Mouse (Mus musculus): ENCODE data around the gene Abl1.

The Abl1 gene

DNA sequence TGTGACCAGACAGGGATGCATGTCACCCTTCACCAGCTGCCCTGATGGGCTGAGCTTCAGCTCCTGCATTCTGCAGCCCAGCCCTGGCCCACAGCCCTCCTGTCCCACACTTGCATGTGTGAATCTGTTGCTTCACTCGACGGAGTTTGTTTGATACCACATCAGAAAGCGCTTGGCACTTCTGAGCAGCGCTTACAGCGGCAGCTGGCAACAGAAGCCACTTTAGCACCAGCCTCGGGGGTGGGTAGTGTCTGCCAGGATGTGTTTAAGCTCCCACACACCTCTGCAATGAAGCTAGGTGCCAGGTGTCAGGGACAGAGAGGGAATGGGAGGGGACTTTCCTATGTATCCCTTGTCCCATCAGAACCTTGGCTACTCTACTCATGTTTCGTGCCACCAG lies 126.5 kb downstream of the Abl1 start:
- in situ Hi-C loops (cut with MboI; ENCODE audit: low sequenced_read_pairs): loop anchor here (5.0 kb wide), 1 partner anchor 73 kb away; the partner anchor contains the start of gene Lamc3

DNA sequence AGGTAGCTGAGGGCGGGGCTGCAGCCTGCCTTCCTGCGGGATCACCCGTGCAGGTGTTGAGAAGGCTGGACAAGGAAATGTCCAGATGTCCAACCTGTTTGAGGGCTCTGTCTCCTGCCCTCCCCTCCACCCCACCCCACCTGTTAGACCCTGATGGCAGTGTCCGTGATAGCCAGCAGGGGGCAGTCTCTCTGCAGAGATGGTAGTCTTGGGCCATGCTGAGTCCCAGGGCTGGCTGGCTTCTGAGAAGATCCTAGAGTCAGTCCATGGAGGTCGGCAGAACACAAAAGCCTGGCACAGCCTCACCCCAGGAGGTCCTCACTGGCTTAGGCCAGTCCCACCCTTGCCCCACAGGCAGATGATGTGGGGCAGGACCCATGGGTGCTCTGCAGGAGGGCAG lies 127.2 kb downstream of the Abl1 start:
- in situ Hi-C loops (cut with MboI; ENCODE audit: low sequenced_read_pairs): loop anchor here (5.0 kb wide), 1 partner anchor 72 kb away; the partner anchor contains the start of gene Lamc3

DNA sequence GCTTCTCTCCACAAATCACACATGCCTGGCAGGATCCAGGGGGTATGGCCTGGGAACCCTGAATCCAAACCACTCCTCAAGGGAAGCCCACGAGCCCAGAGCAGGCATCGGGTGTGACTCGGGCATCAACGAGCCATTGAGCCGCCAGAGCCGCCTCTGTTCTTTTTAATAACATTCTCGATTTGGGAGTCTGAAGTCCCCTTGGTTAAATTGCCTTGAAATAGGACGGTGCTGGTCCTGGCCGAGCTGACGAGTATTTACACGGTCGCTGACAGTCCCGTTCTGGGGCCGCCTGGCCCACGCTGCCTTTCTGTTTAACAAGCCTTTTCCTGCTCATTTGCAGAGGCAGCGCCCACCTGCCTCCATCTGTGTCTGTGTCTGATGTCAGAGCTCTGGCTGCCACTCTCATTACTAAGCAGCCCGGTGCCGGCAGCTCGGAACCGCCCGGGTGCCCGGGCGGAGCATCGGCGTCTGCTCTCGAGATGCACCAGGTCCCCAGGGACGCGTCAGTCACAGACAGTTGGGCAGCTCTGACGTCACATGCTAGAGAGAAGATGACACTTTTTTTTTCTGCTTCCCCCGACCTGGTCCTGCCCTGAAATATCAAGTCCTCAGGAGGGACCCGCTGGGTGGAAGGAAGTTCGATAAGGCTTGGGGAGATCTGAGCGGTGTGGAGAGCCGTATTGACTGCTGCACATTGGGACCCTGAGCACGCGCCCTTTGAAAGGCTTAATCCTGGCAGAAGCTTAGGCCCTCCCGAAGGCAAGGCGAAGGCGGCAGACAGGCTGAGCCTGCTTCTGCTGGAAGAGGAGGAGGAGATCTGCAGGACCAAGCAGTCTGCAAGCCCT lies 134.6 kb downstream of the Abl1 start:
- in situ Hi-C loops (cut with MboI; ENCODE audit: low sequenced_read_pairs): no loop called here

DNA sequence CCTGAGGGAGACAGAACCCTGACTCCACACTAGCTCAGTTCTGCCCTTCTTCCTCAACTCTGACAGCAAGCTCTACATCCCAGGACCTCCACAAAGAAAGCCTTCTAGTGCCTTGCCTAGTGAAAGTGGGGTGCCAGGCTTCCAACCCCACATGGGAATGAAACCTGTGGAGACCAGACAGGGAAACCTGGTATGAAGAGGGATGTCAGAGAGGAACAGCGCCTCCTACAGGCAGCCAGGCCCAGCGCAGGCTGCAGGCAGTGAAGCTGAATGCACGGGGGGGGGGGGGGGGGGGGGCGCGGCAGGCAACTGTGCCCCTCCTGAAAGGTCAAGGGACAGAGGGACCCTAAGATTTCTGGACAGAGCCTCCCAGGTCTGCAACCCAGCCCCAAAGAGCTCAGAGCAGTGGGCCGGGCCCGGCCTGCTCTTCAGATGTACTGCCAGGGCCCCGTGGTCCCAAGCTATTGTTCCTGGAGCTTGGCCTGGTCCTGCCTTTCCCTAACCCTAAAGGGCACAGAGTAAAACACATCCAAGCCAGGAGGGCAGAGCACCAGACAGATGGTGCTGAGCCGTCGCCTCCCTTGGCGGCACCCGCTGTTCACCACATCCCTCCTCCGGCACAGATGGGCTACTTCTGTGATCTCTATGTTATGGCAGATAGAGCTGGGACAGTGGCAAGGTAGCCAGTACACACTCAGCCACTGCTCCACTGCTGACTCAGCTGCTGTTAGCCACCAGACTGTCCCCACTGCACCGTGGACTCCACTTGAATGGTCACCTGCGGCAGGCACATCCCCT lies 136.0 kb downstream of the Abl1 start:
- in situ Hi-C loops (cut with MboI; ENCODE audit: low sequenced_read_pairs): no loop called here

DNA sequence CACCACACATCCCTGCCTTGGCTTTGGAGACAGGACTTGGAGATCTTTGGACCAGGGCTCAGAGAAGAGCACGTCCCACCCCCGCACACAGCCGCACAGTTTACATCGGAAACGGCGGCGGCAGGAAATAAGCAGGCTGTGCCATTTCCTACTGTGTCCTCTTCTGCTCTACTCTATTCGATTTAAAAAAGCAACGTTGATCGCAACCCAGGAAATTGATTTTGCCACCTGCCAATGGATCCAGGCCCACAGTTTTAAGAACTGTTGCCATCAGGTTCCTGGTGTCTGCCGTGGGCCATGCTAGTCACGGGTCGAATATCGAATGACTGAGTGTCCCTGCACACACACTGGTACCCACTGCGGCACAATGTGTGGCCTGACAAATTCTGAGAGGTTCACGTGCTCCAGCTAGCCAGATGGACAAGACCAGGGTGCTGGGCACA lies 137.3 kb downstream of the Abl1 start:
- in situ Hi-C loops (cut with MboI; ENCODE audit: low sequenced_read_pairs): no loop called here

DNA sequence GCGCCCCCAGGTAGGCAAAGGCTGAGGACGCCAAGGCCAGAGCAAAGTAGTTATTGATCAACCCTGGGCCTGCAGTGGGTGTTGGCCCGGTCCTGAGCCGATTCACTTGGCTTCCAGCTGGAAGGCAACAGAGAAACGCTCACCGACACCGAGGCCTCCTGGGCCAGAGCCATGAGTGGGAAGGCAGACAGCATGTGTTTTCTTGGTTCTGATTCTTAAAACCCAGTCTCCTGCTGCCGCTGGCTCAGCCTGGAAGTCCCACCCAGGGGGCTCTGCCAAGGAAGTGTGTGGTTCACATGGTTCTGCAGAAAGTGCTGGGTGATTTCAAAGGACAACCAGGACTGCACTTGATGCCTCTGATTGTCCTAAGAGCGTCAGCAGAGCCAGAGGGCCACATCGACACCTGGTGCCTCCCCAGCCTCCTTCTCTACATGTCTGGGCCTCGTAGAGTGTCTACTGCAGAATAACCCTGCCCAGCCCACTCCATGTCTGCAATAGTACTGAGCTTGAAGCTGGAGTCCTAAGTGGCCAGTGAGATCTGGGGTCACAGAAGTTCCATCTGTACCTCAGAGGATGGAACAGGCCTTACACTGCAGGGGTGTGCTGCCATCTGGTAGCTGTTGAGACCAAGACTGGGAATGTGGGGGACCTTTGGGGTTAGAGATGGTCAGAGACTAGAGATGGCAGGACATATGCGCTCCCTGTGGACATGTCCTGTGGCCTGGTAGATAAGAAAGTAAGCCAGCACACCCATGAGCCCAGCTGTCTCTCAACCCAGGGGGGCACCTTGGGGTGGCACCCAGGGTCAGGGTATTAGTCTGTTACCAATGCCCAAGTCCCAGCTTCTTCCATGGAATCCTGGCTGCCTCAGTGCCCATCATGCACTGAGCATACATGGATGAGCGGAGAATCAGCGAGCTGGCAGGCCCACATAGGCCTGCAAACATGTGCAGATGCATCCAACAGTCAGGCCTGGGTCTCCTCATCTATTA lies 138.2 kb downstream of the Abl1 start:
- in situ Hi-C loops (cut with MboI; ENCODE audit: low sequenced_read_pairs): no loop called here

DNA sequence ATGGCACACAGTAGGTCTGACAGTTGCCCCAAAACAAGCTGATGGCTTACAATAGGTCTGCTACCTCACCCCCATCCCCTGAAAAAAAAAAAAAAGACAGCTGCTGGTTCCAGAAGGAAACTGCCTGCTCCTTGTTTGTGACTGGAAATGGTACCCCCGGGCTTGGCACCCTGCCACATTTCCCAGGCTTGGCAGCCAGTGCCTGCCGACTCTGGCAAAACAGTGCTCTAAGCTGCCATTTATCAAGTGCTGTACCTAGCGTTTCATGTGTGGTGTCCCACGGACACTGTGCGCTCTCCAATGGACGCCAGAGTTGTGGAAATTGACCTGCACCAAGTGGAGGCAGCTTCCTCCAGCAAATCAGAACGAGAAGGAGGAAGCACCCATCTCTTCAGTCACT lies 139.7 kb downstream of the Abl1 start:
- in situ Hi-C loops (cut with MboI; ENCODE audit: low sequenced_read_pairs): no loop called here

DNA sequence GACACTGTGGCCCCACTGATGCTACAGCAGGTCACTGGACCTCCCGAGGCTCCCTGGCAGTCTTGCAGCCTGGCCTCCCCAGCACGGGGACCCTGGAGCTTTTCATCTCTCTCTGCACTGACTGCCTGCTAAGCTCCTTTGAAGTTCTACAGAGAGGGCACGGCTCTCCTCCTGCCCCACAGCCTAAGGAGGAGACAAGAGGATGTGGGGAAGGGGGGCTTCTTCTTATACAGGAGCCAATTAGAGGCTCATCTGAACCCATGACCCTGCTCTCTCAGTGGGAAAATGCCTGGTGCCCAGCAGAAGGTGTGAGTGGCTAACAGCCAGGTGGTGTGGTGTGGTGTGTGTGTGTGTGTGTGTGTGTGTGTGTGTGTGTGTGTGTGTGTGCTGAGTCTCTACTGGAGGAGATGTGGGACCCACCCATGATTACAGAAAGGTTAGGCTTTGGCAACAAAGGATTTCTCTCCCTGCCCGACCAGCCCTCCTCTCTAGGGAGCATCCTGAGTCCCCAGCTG lies 140.2 kb downstream of the Abl1 start:
- in situ Hi-C loops (cut with MboI; ENCODE audit: low sequenced_read_pairs): no loop called here

DNA sequence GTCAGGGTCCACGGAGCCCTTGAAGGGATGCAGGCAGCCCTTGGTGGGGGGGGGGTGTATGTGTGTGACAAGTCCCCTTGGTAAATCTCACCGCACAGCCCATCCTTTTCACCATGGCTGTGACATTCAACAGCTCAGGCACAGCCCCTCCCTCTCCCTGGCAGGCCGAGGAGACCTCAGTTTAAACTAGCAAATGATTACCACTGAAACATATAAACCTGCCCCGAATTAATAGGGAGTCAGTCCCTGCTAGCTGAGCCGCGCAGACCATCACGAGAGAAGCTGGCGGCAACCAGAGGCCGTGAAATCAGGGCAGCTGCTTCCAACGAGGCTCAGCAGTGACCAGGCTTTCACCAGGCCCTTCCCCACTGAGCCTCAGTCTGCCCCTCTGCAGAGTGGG lies 147.9 kb downstream of the Abl1 start:
- in situ Hi-C loops (cut with MboI; ENCODE audit: low sequenced_read_pairs): no loop called here

DNA sequence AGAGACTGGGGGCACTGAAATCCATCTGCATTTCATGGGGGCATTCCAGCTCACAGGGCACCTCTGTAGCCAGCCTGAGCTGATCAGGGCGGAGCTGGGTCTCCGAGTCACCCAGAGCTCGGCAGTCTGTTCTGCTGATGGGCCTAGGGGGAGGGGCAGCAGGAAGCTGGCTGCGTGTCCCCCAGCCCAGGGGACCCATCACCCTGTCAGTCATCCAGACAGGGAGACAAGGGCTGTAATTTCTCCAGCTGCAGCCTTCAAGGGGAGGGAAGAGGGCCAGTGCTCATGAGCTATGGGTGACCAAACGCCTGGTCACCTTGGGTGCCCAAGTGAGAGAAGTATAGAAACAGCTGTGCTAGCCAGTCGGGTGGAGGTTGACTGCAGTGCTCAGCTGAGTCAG lies 148.8 kb downstream of the Abl1 start:
- in situ Hi-C loops (cut with MboI; ENCODE audit: low sequenced_read_pairs): no loop called here

DNA sequence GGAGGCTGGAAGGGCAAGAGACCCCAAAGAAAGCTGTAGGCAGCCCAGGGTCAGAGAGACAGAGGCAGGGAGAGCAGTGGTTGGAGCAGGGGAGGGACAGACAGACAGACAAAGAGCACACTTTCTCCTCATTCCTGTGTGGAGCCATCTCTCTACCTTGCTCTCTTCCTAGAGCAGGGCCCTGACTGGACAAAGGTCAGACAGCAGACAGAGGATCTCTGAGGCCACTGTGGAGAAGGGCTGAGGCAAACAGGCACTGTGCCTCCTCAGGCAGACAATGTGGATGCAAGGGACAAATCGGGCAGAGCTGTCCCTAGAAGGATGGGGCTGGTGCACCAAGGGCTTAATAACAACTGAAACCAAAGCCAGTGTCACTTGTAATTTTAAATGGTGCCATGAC lies 150.7 kb downstream of the Abl1 start:
- in situ Hi-C loops (cut with MboI; ENCODE audit: low sequenced_read_pairs): no loop called here

DNA sequence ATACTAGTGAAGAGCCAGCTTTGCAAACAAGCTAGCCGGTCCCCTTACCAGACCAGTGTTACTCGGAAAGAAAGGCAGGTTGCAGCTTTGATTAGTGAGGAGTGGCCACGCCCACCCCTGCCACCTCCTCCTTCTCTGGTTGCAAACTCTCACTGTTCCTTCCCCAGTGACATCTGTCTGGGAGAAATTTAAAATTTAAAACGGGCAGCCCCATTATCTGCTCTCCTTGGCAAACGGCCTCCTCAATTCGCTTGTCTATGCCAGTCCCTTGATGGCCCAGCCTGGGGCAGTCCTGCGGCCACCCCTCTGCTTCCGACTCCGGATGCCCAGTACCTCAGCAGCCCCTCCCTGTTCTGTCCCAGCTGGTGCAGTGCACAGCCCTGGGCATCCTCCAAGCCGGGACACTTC lies 156.6 kb downstream of the Abl1 start:
- in situ Hi-C loops (cut with MboI; ENCODE audit: low sequenced_read_pairs): no loop called here

DNA sequence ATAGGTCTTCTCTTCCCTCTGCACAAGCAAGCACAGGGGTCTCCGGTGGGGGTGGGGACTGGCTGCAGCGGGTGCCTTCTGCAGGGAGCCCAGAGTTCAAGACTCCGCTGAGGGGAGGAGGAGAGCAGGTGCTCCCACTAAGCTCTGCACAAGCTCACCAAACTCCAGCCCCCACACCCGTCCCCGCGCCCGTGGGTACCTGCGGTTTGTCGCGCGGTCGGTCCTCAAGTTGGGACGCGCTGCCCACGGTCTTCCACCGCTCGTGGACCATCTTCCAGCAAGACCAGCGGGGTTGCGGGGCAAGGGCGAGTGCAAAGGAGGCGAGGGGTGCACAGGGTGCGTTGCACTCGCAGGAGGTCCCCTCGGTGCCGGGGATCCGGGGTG lies 157.3 kb downstream of the Abl1 start:
- in situ Hi-C loops (cut with MboI; ENCODE audit: low sequenced_read_pairs): no loop called here

DNA sequence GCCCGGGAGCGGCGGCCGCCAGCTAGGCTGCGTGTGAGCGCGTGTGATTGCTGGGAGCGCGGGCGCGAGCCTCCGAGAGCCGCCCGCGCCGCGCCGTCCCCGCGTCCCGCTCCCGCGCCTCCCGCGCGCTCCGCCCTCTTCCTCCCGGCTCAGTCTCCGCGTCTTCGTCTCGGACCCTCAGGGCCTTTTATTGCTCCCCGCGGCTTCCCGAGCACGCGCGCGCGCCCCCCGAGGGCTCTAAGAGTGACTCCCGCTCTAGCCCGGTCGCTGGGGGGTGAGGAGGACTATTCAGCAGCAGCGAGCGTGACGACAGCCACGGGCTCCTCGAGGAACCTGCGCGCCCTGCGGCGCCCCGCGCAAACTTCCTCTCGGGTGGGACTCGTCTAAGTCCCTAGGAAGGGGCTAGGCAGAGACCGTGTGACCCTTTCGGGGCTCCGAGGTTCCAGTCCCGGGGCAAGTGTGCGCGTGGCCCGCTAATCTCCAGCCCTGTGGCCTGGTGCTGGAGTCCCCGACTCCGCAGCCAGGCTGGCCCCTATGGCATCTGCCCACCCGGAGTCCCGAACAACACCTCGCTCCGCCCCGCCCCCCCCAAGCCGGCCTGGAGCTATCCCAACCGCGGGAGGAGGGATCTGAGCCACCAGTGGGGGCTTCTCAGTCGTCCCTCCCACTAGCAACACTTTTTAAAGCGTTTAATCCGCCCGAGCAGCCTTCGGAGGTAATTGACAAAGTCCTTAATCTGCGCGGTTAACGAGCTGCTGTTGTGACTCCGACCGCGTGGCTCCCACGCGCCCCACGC lies 157.9 kb downstream of the Abl1 start, which contains the start of gene Fibcd1:
Gene Fibcd1 (minus strand): TSS at position 110 of the 796 bp plus-strand sequence.
- in situ Hi-C loops (cut with MboI; ENCODE audit: low sequenced_read_pairs): no loop called here

DNA sequence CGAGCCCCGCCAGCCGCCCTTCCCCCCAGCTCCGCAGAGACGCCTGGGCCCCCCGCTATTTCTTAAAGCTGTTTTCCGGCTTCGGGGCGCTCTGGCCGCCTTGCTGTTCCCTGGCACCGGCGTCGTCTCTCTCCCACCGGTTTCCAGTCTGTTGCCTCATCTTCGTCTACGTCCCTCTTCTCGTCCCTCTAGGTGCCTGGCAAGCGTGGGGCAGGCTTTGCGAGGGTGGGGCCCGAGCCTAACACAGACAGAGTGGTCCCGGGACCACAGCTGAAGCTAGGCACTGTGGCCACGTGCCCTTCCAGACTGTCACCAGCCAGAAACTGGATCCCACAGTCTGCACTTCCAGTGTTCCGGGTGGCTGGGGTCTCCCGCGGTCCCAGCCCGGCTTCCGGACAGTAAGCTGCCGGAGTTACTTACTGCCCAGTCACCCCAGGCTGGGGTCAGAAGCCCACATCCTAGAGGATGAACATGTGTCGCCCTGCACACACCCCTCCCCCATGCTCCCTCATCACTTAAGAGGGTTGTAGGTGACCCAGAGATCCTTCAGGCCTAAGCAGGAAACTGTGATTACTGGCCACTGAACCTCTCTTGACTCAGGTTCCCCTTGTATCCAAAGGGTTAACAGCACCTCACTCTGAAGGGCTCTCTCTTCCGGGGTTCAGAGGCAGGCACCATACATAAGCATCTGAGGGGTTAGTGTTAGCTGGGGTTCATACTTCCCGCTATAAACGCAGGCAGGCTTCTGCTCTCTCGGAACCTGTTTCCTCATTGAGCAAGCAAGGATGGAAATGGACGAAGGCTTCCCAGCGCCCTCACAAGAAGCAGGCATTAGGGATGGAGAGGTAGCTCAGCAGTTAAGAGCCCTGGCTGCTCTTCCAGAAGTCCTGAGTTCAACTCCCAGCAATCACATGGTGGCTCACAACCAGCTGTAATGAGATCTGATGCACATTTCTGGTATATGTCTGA lies 158.8 kb downstream of the Abl1 start:
- in situ Hi-C loops (cut with MboI; ENCODE audit: low sequenced_read_pairs): no loop called here

DNA sequence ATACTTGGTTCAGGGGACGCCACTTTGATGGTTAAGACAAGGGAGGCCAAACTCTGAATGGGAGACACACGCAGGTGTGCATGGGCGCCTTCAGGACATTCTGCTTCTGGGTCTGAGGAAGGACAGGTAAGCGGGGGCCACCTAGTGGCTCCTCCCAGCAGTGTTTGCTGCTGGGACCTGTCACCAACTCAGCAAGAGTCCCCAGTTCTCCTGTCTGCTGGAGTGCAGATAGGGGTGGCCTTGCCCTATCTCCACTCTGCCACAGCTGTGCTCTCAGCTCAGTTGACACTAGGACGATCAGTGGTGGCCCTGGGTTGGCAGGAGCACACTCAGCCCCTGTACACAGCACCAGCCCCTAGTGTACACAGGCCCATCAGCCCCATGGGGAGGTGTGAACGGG lies 159.7 kb downstream of the Abl1 start:
- in situ Hi-C loops (cut with MboI; ENCODE audit: low sequenced_read_pairs): no loop called here

DNA sequence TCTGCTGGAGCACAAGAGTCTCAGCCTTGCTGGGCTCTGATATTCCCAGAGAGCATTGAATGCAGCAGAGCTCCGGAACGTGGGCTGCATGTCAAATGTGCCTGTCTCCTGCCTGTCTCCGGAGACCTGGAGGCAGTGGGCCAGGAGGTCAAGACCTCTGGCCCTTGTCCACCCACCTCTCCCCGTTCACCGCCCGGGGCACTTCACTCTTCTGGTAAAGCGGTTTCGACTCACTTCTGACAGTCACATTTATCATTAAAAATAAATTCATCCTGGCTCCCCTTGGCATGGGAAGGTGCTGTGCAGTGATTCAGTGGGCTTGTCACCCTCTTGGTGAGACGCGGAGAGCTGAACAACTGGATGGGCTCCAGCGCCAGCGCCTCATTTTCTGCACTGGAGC lies 162.0 kb downstream of the Abl1 start:
- in situ Hi-C loops (cut with MboI; ENCODE audit: low sequenced_read_pairs): no loop called here

All from CH12F3 (cell line).